Mouse (Mus musculus): ENCODE measurements around the gene Srrt. TPM values are rescaled to one million over a fixed set of nuclear protein-coding genes. Genes with fewer than 3 reads are reported as not detected.

The Srrt gene
- polyA plus RNA-seq, 1 experiment from 2014 or later: 119 TPM

- H3K36me3 ChIP-seq (ENCODE audit: inconsistent target): no peaks in the 10 kb centered on the region
- WGBS (ENCODE audit: missing documents): 93% methylated on average over 5 of the region's 5 CpGs
- no peaks in the 10 kb centered on the region for H3K79me2 ChIP-seq (ENCODE audit: inconsistent target)
- H3K4me3 ChIP-seq (ENCODE audit: inconsistent target): no peak overlapping the region
- H3K27ac ChIP-seq: no peak overlapping the region
These were observed 35.9 kb upstream of the Srrt start for GRCm38 (mm10) chr5:137343412-137343811.

DNA sequence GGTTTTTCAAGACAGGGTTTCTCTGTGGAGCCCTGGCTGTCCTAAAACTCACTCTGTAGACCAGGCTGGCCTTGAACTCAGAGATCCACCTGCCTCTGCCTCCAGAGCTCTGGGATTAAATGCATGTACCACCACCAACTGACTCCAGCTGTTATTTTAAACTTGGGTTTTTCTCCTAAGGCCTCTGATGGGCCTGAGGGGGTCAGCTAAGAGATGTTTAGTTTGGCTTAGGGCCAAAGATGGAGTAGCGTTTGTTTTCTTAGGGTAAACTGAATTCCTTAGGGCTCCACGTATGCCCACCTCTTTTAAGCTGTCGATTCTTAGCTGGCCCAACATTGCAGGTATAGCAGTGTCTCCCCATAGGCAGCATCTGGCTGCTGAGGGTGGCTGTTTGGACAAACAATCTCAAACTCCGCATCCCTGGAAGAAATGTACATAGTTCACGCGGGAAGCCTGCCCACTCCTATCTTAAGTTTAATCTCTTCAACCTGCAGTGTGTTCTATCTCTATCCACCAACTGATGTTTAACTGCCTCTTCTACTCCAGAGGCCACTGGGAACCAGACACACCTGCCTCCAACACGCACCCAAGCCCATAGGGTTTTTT lies 35.0 kb upstream of the Srrt start:
- H3K4me3 ChIP-seq (ENCODE audit: inconsistent target): no peak overlapping the region
- 81% methylated on average over 7 of the region's 7 CpGs for WGBS (ENCODE audit: missing documents)
- H3K36me3 ChIP-seq (ENCODE audit: inconsistent target): no peaks in the 10 kb centered on the region
- H3K79me2 ChIP-seq (ENCODE audit: inconsistent target): no peaks in the 10 kb centered on the region
- H3K27ac ChIP-seq: no peak overlapping the region

DNA sequence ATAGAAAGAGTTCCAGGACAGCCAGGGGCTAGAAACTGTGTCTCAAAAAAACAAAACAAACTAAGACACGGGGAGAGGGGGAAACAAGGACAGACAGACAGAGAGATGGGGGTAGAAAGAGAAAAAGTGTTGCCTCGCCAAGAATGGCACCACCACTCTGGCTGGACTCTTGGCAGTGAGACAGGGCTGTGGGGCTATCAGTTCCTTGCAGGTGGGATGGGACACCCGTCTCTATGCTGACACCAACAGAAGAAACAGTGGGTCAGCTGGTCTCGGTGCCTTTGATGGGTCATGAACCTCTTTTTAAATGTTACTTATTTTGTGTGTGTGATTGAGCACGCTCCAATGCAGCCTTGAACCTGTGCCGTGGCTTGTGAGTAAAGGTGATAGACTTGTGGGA lies 32.7 kb upstream of the Srrt start:
- Histone ChIP-seq H3K4me3 (ENCODE audit: inconsistent target) (no peak overlapping the region), H3K27ac (no peak overlapping the region), H3K79me2 (ENCODE audit: inconsistent target) (no peaks in the 10 kb centered on the region), H3K36me3 (ENCODE audit: inconsistent target) (no peaks in the 10 kb centered on the region)
- WGBS (ENCODE audit: missing documents): 82% methylated on average over 6 of the region's 6 CpGs

- Histone ChIP-seq H3K36me3 (ENCODE audit: inconsistent target) (no peaks in the 10 kb centered on the region), H3K79me2 (ENCODE audit: inconsistent target) (no peaks in the 10 kb centered on the region), H3K4me3 (ENCODE audit: inconsistent target) (no peak overlapping the region), H3K27ac (no peak overlapping the region)
- WGBS (ENCODE audit: missing documents): 36% methylated on average over 22 of the region's 22 CpGs
These were observed 32.0 kb upstream of the Srrt start for GRCm38 (mm10) chr5:137339290-137339979.

DNA sequence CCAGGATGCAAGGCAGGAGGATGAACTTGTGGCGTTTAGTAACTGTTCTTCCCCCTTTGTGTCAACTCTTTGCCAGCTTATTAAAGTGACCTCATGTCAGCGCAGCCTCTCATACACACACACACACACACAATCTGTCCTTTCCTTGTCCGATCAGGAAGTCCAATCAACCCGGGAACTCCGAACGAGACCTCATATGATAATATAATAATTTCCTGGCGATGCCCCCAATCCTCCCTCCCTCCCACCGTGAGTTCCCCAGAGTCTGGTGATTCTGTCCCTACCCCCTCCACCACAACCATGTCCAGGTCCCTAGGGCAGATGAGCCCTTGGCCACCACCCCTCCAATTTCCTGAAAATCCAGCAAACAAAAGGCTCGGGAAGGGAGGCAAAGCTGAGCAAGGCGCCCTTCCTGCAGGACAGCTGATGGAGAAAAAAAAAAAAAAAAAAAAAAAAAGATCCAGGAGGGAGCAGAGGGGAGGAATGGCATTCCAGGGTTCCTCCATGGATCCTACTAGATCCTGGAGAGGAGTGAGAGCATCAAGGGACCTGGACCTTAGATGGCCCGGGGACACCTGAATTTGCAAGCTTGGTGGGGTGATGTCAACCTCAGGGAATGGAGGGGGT lies 31.3 kb upstream of the Srrt start:
- H3K79me2 ChIP-seq (ENCODE audit: inconsistent target): no peaks in the 10 kb centered on the region
- H3K36me3 ChIP-seq (ENCODE audit: inconsistent target): no peaks in the 10 kb centered on the region
- H3K27ac ChIP-seq: no peak overlapping the region
- 6% methylated on average over 8 of the region's 11 CpGs for WGBS (ENCODE audit: missing documents)
- peak overlapping the region; percentile 46 for H3K4me3 ChIP-seq (ENCODE audit: inconsistent target)

GRCm38 (mm10) chr5:137338256-137338655 lies 30.8 kb upstream of the Srrt start:
- Histone ChIP-seq H3K27ac (no peak overlapping the region), H3K79me2 (ENCODE audit: inconsistent target) (peaks cover 1% of the 10 kb centered on the region; the same call in 1 of the 2 replicates), H3K4me3 (ENCODE audit: inconsistent target) (peak overlapping the region; percentile 46), H3K36me3 (ENCODE audit: inconsistent target) (no peaks in the 10 kb centered on the region)
- WGBS (ENCODE audit: missing documents): 1% methylated on average over 18 of the region's 19 CpGs

DNA sequence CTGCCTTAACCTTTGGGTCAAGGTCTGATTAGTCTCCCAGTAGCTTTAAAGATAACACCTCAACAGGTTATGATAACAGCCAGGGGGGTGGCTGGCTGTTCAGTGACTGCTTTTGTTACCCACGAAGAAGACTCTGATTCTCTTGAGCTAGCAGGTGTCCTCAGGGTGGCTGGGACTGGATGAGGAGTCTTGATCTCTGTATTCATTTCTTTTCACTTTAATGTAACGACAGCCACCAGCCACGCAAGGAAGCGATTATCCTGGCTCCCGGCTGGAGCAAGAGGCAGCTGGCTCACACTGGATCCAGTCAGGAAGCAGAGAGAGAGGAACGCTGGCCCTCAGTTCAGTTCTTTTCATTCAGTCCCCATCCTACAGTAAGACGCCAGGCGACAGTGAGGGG lies 29.7 kb upstream of the Srrt start:
- WGBS (ENCODE audit: missing documents): 91% methylated on average over 7 of the region's 8 CpGs
- H3K36me3 ChIP-seq (ENCODE audit: inconsistent target): no peaks in the 10 kb centered on the region
- no peak overlapping the region for H3K27ac ChIP-seq
- H3K79me2 ChIP-seq (ENCODE audit: inconsistent target): peaks cover 12% of the 10 kb centered on the region
- H3K4me3 ChIP-seq (ENCODE audit: inconsistent target): no peak overlapping the region

DNA sequence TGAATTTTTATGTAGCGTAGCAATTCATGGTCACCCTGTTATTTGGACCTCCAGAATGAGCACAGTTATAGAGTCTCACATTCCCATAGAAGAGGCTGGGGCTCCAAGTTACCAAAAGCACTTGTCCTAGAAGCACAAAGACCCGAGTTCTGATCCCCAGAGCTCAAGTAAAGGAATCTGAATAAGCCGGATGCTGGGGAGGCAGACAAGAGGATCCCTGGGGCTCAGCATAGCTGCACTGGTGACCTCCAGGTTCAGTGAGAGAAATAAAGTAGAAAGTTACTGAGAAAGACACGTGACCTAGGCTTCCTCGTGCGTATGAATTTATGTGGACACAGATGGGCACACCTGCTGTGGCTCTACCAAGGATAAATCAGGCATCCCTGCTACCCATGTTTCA lies 27.6 kb upstream of the Srrt start:
- Histone ChIP-seq H3K79me2 (ENCODE audit: inconsistent target) (peaks cover 28% of the 10 kb centered on the region), H3K36me3 (ENCODE audit: inconsistent target) (no peaks in the 10 kb centered on the region), H3K4me3 (ENCODE audit: inconsistent target) (no peak overlapping the region), H3K27ac (no peak overlapping the region)
- WGBS (ENCODE audit: missing documents): 94% methylated on average over 6 of the region's 6 CpGs

DNA sequence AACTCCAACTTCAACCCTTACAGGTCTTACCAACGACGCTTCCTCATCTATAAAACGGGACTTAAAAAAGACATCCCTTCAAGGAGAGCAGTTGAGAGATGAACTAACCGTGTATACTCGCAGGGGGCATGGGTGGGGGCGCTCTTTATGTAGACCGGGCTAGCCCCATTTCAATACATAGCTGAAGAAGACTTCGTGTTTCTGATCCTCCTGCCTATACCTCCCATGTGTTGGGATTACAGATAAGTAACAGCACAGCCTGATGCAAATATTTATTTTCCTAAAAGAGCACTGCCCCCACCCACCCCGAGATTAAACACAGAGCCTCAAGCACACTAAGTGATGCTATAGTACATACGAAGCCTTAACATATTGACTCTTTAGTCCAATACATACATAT lies 26.8 kb upstream of the Srrt start:
- no peak overlapping the region for H3K27ac ChIP-seq
- no peak overlapping the region for H3K4me3 ChIP-seq (ENCODE audit: inconsistent target)
- H3K79me2 ChIP-seq (ENCODE audit: inconsistent target): peaks cover 29% of the 10 kb centered on the region
- H3K36me3 ChIP-seq (ENCODE audit: inconsistent target): 0 out of 2 replicates have a peak, but pooled peaks cover 2% of the 10 kb centered on the region
- 39% methylated on average over 10 of the region's 10 CpGs for WGBS (ENCODE audit: missing documents)

GRCm38 (mm10) chr5:137333512-137334174 lies 26.2 kb upstream of the Srrt start, which contains the start of gene Slc12a9:
TSS of gene Slc12a9 (minus strand) at chr5:137333597.
- WGBS (ENCODE audit: missing documents): under 1% methylated on average over 44 of the region's 44 CpGs
- peaks cover 29% of the 10 kb centered on the region for H3K79me2 ChIP-seq (ENCODE audit: inconsistent target)
- H3K27ac ChIP-seq: peak within 1 kb of the TSS; percentile 28; the same call in 1 of the 2 replicates
- peaks cover 4% of the 10 kb centered on the region; the same call in 1 of the 2 replicates for H3K36me3 ChIP-seq (ENCODE audit: inconsistent target)
- H3K4me3 ChIP-seq (ENCODE audit: inconsistent target): peak within 1 kb of the TSS; percentile 66

GRCm38 (mm10) chr5:137332857-137333511 lies 25.5 kb upstream of the Srrt start:
- WGBS (ENCODE audit: missing documents): 2% methylated on average over 13 of the region's 15 CpGs
- H3K36me3 ChIP-seq (ENCODE audit: inconsistent target): peaks cover 11% of the 10 kb centered on the region
- peak overlapping the region; percentile 66 for H3K4me3 ChIP-seq (ENCODE audit: inconsistent target)
- peaks cover 29% of the 10 kb centered on the region for H3K79me2 ChIP-seq (ENCODE audit: inconsistent target)
- H3K27ac ChIP-seq: peak overlapping the region; percentile 28; the same call in 1 of the 2 replicates

DNA sequence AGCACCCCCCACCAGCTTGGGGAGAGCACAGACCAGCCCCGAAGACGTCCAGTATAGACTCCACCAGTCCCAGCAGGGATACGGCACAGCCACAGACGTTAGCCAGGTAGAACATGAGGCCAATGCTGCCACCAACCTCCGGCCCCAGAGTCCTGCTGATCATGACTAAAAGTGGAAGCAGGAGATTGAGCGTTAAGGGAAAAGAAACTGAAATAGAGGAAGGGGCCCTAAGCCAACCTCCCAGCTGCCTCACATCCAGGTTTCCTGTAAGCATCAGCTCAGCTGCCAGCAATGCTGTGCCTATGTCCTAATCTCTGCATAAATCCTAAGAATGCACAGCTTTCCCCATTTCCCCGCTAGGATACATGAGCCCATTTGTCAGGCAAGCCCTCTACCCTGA lies 23.4 kb upstream of the Srrt start:
- no peak overlapping the region for H3K4me3 ChIP-seq (ENCODE audit: inconsistent target)
- WGBS (ENCODE audit: missing documents): 49% methylated on average over 7 of the region's 7 CpGs
- H3K27ac ChIP-seq: no peak overlapping the region
- peaks cover 28% of the 10 kb centered on the region for H3K36me3 ChIP-seq (ENCODE audit: inconsistent target)
- peaks cover 29% of the 10 kb centered on the region for H3K79me2 ChIP-seq (ENCODE audit: inconsistent target)

- Histone ChIP-seq H3K79me2 (ENCODE audit: inconsistent target) (no peaks in the 10 kb centered on the region), H3K36me3 (ENCODE audit: inconsistent target) (peaks cover 84% of the 10 kb centered on the region), H3K27ac (no peak overlapping the region), H3K4me3 (ENCODE audit: inconsistent target) (no peak overlapping the region)
- 93% methylated on average over 3 of the region's 3 CpGs for WGBS (ENCODE audit: missing documents)
These were observed 13.5 kb upstream of the Srrt start for GRCm38 (mm10) chr5:137320996-137321395.

DNA sequence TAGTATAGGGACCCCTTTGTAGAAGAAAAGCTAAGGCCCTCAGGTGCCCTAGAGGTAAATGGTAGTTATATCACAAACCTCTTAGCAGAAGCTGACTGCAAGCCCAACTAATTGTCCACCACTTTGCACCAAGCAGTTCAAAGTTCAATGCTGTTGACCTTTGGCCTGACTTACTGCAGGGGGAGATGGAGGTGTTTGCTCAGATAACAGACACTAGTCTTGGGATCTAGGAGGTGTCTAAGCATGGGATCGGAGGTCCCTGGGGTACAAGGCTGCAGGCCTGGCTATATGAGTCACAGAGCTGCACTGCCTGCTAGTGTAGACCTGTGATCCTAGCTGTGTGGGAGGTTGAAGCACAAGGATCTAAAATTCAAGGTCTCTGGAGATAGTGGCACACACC lies 11.1 kb upstream of the Srrt start:
- Histone ChIP-seq H3K79me2 (ENCODE audit: inconsistent target) (no peaks in the 10 kb centered on the region), H3K27ac (no peak overlapping the region), H3K4me3 (ENCODE audit: inconsistent target) (no peak overlapping the region), H3K36me3 (ENCODE audit: inconsistent target) (peaks cover 69% of the 10 kb centered on the region)
- WGBS (ENCODE audit: missing documents): 92% methylated on average over 1 of the region's 1 CpGs

All from macrophage (primary cell).